Mouse (Mus musculus): ENCODE measurements around the gene Atg10. TPM values are rescaled to one million over a fixed set of nuclear protein-coding genes. Genes with fewer than 3 reads are reported as not detected.
"Not testable (repeated sequence)": the region's sequence is repeated elsewhere in the genome, so short reads cannot be mapped to it uniquely, and the experiment has no call there.

The Atg10 gene
- polyA plus RNA-seq, 1 experiment from 2014 or later, result 7.9 TPM

- Histone ChIP-seq H3K27ac (ENCODE audit: low read depth, low read length) (no peak overlapping the region), H3K27me3 (replicated peaks; ENCODE audit: control insufficient read depth, insufficient read depth, low read length) (no peaks in the 10 kb centered on the region), H3K9ac (ENCODE audit: low read depth, low read length) (no peak overlapping the region), H3K4me3 (ENCODE audit: low read depth, low read length) (no peak overlapping the region), H3K9me3 (ENCODE audit: control insufficient read depth, low read length) (no peaks in the 10 kb centered on the region), H3K36me3 (ENCODE audit: control insufficient read depth, insufficient read depth, low read length) (no peaks in the 10 kb centered on the region), H3K4me2 (no peak overlapping the region), H3K4me1 (replicated peaks; ENCODE audit: control insufficient read depth, insufficient read depth, low read length) (peaks cover 3% of the 10 kb centered on the region)
- ATAC-seq (replicated peaks; ENCODE audit: low FRiP score) (no peak), DNase-seq (ENCODE audit: low spot score) (no peak)
- WGBS, result 82% methylated on average over 7 of the region's 7 CpGs
Measured at GRCm38 (mm10) chr13:90935852-90936251, 287.9 kb downstream of the Atg10 start.

DNA sequence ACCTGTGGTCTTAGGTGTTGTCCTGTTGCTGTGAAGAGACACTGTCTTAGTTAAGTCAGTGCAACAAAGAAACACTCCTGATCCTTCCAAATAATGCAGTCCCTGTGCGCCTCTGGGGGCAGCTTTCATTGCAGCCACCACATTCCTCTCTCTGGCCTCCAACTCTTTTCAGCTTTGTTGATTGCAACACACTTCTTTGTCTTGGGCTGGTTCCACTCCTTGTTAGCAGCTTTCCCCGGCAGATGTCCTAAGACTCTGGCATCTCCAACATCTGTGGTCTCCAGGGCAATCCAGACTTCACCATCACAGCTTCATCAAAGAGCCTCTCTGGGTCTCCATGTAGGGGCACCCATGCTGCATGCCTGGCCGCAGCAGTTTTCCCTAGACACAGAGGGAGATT is 290.5 kb downstream of the Atg10 start:
- WGBS, result 70% methylated on average over 3 of the region's 3 CpGs
- Histone ChIP-seq H3K27ac (ENCODE audit: low read depth, low read length) (no peak overlapping the region), H3K4me2 (no peak overlapping the region), H3K9me3 (ENCODE audit: control insufficient read depth, low read length) (no peaks in the 10 kb centered on the region), H3K27me3 (replicated peaks; ENCODE audit: control insufficient read depth, insufficient read depth, low read length) (no peaks in the 10 kb centered on the region), H3K4me1 (replicated peaks; ENCODE audit: control insufficient read depth, insufficient read depth, low read length) (no peaks in the 10 kb centered on the region), H3K9ac (ENCODE audit: low read depth, low read length) (no peak overlapping the region), H3K4me3 (ENCODE audit: low read depth, low read length) (no peak overlapping the region), H3K36me3 (ENCODE audit: control insufficient read depth, insufficient read depth, low read length) (peaks cover 4% of the 10 kb centered on the region; the same call in 1 of the 2 replicates)
- no peak for DNase-seq (ENCODE audit: low spot score)
- ATAC-seq (replicated peaks; ENCODE audit: low FRiP score), result no peak

DNA sequence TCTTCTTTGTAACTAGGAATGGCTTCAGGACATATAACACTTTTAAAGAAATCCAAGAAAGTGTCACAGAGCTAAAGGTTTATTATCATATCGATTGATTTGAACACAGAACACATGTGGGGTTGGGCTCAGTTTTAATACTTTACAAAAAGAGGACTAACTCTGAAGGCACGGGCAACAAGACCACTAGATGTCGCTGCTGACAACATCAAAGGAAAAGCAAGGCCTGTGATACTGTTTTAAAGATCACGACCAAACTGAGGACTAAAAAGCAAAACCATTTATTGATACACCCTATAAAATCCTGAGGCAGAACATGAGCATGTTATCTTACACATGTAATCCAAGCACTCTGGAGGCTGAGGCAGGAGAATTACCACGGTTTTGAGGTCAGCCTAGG is 293.9 kb downstream of the Atg10 start:
- H3K4me2 ChIP-seq, result no peak overlapping the region
- H3K9ac ChIP-seq (ENCODE audit: low read depth, low read length), result no peak overlapping the region
- DNase-seq (ENCODE audit: low spot score) (peak; percentile 41), ATAC-seq (replicated peaks; ENCODE audit: low FRiP score) (no peak)
- no peak overlapping the region for H3K4me3 ChIP-seq (ENCODE audit: low read depth, low read length)
- no peak overlapping the region for H3K27ac ChIP-seq (ENCODE audit: low read depth, low read length)
- H3K27me3 ChIP-seq (replicated peaks; ENCODE audit: control insufficient read depth, insufficient read depth, low read length), result no peaks in the 10 kb centered on the region
- H3K36me3 ChIP-seq (ENCODE audit: control insufficient read depth, insufficient read depth, low read length), result peaks cover 19% of the 10 kb centered on the region
- no peaks in the 10 kb centered on the region for H3K9me3 ChIP-seq (ENCODE audit: control insufficient read depth, low read length)
- peaks cover 3% of the 10 kb centered on the region for H3K4me1 ChIP-seq (replicated peaks; ENCODE audit: control insufficient read depth, insufficient read depth, low read length)
- WGBS, result 25% methylated on average over 5 of the region's 5 CpGs

DNA sequence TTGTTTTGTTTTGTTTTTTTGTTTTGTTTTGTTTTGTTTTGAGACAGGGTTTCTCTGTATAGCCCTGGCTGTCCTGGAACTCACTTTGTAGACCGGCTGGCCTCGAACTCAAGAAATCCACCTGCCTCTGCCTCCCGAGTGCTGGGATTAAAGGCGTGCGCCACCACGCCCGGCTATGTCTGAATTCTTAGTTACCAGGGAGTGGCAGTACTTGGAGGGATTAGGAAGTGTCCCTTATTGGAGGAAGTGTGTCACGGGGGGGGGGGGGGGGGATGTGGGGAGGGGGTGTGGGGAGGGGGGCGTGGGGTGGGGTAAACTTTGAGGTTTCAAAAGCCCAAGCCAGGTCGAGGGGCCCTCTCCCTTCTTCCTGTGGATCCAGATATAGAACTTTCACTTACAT is 295.5 kb downstream of the Atg10 start:
- not testable (repeated sequence) for H3K9ac ChIP-seq (ENCODE audit: low read depth, low read length); ATAC-seq (replicated peaks; ENCODE audit: low FRiP score); H3K4me1 ChIP-seq (replicated peaks; ENCODE audit: control insufficient read depth, insufficient read depth, low read length); DNase-seq (ENCODE audit: low spot score); H3K4me2 ChIP-seq; H3K27ac ChIP-seq (ENCODE audit: low read depth, low read length); H3K9me3 ChIP-seq (ENCODE audit: control insufficient read depth, low read length); H3K4me3 ChIP-seq (ENCODE audit: low read depth, low read length); H3K27me3 ChIP-seq (replicated peaks; ENCODE audit: control insufficient read depth, insufficient read depth, low read length)
- peaks cover 21% of the 10 kb centered on the region for H3K36me3 ChIP-seq (ENCODE audit: control insufficient read depth, insufficient read depth, low read length)
- 82% methylated on average over 9 of the region's 10 CpGs for WGBS

- Histone ChIP-seq H3K9ac (ENCODE audit: low read depth, low read length) (no peak overlapping the region), H3K36me3 (ENCODE audit: control insufficient read depth, insufficient read depth, low read length) (peaks cover 21% of the 10 kb centered on the region), H3K27ac (ENCODE audit: low read depth, low read length) (peak overlapping the region; percentile 38; the same call in 1 of the 2 replicates), H3K9me3 (ENCODE audit: control insufficient read depth, low read length) (no peaks in the 10 kb centered on the region), H3K4me2 (no peak overlapping the region), H3K4me3 (ENCODE audit: low read depth, low read length) (no peak overlapping the region), H3K27me3 (replicated peaks; ENCODE audit: control insufficient read depth, insufficient read depth, low read length) (no peaks in the 10 kb centered on the region), H3K4me1 (replicated peaks; ENCODE audit: control insufficient read depth, insufficient read depth, low read length) (peaks cover 4% of the 10 kb centered on the region)
- ATAC-seq (replicated peaks; ENCODE audit: low FRiP score) (no peak), DNase-seq (ENCODE audit: low spot score) (no peak)
- WGBS, result 58% methylated on average over 5 of the region's 5 CpGs
Measured at GRCm38 (mm10) chr13:90926938-90927633, 296.7 kb downstream of the Atg10 start.

DNA sequence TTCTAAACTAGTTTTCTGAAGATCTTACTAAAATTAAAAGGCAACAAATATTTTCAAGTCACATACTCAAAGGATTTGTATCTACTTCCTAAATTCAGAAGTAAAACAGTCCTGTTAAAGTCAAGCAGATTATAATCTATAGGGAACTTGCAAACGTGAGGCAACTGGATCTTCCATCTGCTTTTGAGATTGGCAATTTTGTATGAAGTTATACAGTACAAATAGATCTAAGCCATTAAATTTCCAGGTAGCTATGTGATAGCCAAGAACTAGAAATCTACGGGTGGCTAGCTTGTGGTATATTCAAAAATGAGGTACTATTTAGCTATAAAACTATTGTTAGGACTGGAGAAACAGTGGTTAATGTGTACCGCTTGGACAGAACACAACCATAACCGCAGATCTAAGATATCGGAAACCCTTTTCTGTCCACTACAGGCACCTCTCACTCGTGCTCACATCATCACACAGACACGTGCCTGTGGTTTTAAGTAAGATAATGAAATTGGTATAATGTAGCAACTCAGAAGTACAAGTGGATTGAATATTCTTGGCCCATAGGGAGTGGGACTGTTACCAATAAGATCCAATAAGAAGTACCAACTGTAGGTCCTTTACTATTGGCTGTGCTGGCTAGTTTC is 297.5 kb downstream of the Atg10 start:
- Histone ChIP-seq H3K9ac (ENCODE audit: low read depth, low read length) (no peak overlapping the region), H3K36me3 (ENCODE audit: control insufficient read depth, insufficient read depth, low read length) (peaks cover 21% of the 10 kb centered on the region), H3K27me3 (replicated peaks; ENCODE audit: control insufficient read depth, insufficient read depth, low read length) (no peaks in the 10 kb centered on the region), H3K9me3 (ENCODE audit: control insufficient read depth, low read length) (no peaks in the 10 kb centered on the region), H3K4me1 (replicated peaks; ENCODE audit: control insufficient read depth, insufficient read depth, low read length) (peaks cover 4% of the 10 kb centered on the region), H3K27ac (ENCODE audit: low read depth, low read length) (0 out of 2 replicates have a peak overlapping the region, but pooled peaks have one; percentile 38), H3K4me2 (no peak overlapping the region), H3K4me3 (ENCODE audit: low read depth, low read length) (no peak overlapping the region)
- DNase-seq (ENCODE audit: low spot score) (no peak), ATAC-seq (replicated peaks; ENCODE audit: low FRiP score) (no peak)
- 53% methylated on average over 7 of the region's 7 CpGs for WGBS

DNA sequence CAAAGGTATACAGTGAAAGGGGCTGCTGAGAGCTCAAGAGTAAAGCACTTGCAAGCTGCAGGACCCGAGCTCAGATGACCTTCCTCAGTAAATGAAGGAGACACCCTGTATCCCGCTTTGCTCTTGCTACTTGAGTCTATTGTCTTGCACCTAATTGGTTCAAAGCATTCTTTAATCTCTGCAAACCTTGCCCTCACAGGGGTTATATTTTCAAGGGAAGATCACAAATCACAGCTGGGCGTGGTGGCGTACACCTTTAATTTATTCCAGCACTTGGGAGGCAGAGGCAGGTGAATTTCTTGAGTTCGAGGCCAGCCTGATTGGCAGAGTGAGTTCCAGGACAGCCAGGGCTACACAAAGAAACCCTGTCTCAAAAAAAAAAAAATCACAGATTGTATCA is 298.6 kb downstream of the Atg10 start:
- no peak for ATAC-seq (replicated peaks; ENCODE audit: low FRiP score)
- H3K4me2 ChIP-seq, result peak overlapping the region; percentile 68
- no peak overlapping the region for H3K27ac ChIP-seq (ENCODE audit: low read depth, low read length)

GRCm38 (mm10) chr13:90924072-90924471 is 299.7 kb downstream of the Atg10 start:
- ATAC-seq (replicated peaks; ENCODE audit: low FRiP score) (no peak), DNase-seq (ENCODE audit: low spot score) (no peak)
- Histone ChIP-seq H3K9me3 (ENCODE audit: control insufficient read depth, low read length) (no peaks in the 10 kb centered on the region), H3K27me3 (replicated peaks; ENCODE audit: control insufficient read depth, insufficient read depth, low read length) (no peaks in the 10 kb centered on the region), H3K4me1 (replicated peaks; ENCODE audit: control insufficient read depth, insufficient read depth, low read length) (peaks cover 4% of the 10 kb centered on the region), H3K9ac (ENCODE audit: low read depth, low read length) (peak overlapping the region; percentile 100), H3K36me3 (ENCODE audit: control insufficient read depth, insufficient read depth, low read length) (peaks cover 21% of the 10 kb centered on the region), H3K4me2 (peak overlapping the region; percentile 68), H3K4me3 (ENCODE audit: low read depth, low read length) (peak overlapping the region; percentile 94), H3K27ac (ENCODE audit: low read depth, low read length) (peak overlapping the region; percentile 89)
- 24% methylated on average over 9 of the region's 9 CpGs for WGBS

More for the DNA sequence above, 298.6 kb downstream of the Atg10 start:
- Histone ChIP-seq H3K4me1 (replicated peaks; ENCODE audit: control insufficient read depth, insufficient read depth, low read length) (peaks cover 4% of the 10 kb centered on the region), H3K27me3 (replicated peaks; ENCODE audit: control insufficient read depth, insufficient read depth, low read length) (no peaks in the 10 kb centered on the region), H3K36me3 (ENCODE audit: control insufficient read depth, insufficient read depth, low read length) (peaks cover 21% of the 10 kb centered on the region), H3K9ac (ENCODE audit: low read depth, low read length) (peak overlapping the region; percentile 36; the same call in 1 of the 2 replicates), H3K4me3 (ENCODE audit: low read depth, low read length) (no peak overlapping the region), H3K9me3 (ENCODE audit: control insufficient read depth, low read length) (no peaks in the 10 kb centered on the region)
- 86% methylated on average over 5 of the region's 5 CpGs for WGBS
- DNase-seq (ENCODE audit: low spot score), result no peak

GRCm38 (mm10) chr13:90923617-90924016 is 300.2 kb downstream of the Atg10 start:
- WGBS, result under 1% methylated on average over 13 of the region's 13 CpGs

More at GRCm38 (mm10) chr13:90923617-90924016, 300.2 kb downstream of the Atg10 start:
- not testable (repeated sequence) for H3K4me1 ChIP-seq (replicated peaks; ENCODE audit: control insufficient read depth, insufficient read depth, low read length); H3K27me3 ChIP-seq (replicated peaks; ENCODE audit: control insufficient read depth, insufficient read depth, low read length); DNase-seq (ENCODE audit: low spot score); H3K9me3 ChIP-seq (ENCODE audit: control insufficient read depth, low read length); ATAC-seq (replicated peaks; ENCODE audit: low FRiP score)
- Histone ChIP-seq H3K4me2 (peak overlapping the region; percentile 68), H3K36me3 (ENCODE audit: control insufficient read depth, insufficient read depth, low read length) (peaks cover 19% of the 10 kb centered on the region), H3K9ac (ENCODE audit: low read depth, low read length) (peak overlapping the region; percentile 100), H3K4me3 (ENCODE audit: low read depth, low read length) (peak overlapping the region; percentile 94), H3K27ac (ENCODE audit: low read depth, low read length) (peak overlapping the region; percentile 89)
